Comparison of ENCODE assay signal across 23 mouse cellular contexts in the genomic region with DNA sequence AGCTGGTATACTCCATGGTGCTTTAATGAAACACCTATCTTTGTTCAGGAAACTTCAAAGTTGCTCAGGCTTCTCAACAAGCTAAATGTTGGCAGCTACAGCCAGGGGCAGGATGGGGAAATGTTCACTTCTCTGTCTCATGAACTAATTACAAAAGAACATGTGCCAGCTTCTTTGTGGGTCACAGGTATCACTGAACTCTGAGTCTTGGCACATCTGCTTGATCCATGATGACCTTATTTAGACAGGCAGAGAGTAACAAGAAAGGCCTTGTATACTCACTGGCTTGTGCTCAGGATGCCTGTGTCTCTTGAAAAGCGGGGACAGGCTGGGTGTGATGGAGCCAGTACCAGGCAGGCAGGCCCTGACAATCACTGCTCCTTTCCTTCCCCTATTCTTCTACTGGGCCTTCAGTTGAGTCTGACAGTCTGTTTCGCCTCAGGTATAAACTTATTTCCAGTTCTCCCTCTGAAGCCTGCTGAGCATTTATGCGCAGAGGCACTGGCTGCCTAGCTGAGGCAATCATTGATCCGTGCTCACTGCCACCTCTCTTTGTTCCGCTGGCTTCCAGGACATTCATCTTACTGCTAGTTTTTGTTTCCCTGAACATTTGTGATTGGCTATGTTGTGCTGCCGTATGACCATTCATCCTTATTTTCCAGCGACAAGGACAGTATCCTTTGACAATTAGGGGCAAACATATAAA.
DNase-seq lines count a peak whose midpoint lies in the region; ATAC-seq lines count a peak whose summit lies in the region.
"Had no signal": no experiment of that assay in that cellular context is flagged by ENCODE, and none has a peak within 500 bp of the region (broad histone marks: within the 10 kb centered on the region; RNA-seq: fewer than 3 reads in every experiment).

No protein-coding gene starts in this region.

- H3K9ac ChIP-seq in forebrain, embryonic 14.5 days (ENCODE audit: low read length) = no peak overlapping the region
- H3K9ac ChIP-seq in midbrain, embryonic 11.5 days (ENCODE audit: low read length) = no peak overlapping the region
- H3K9ac ChIP-seq in hindbrain, embryonic 12.5 days = no peak overlapping the region
- H3K9ac ChIP-seq in midbrain, embryonic 15.5 days = no peak overlapping the region
- H3K9ac ChIP-seq: forebrain, embryonic 12.5 days; limb, embryonic 12.5 days; liver, embryonic 13.5 days; stomach, embryonic 15.5 days had no signal

- no peaks in the 10 kb centered on the region for H3K36me3 ChIP-seq in forebrain, embryonic 14.5 days (ENCODE audit: control insufficient read depth, insufficient read depth, low read length)
- H3K36me3 ChIP-seq in forebrain, embryonic 10.5 days (replicated peaks) = no peaks in the 10 kb centered on the region
- no peaks in the 10 kb centered on the region for H3K36me3 ChIP-seq in midbrain, embryonic 10.5 days
- H3K36me3 ChIP-seq in midbrain, embryonic 11.5 days (ENCODE audit: control insufficient read depth, insufficient read depth, low read length) = no peaks in the 10 kb centered on the region
- H3K36me3 ChIP-seq in hindbrain, embryonic 12.5 days = no peaks in the 10 kb centered on the region
- H3K36me3 ChIP-seq in midbrain, embryonic 15.5 days (replicated peaks) = no peaks in the 10 kb centered on the region
- H3K36me3 ChIP-seq: forebrain, embryonic 12.5 days; limb, embryonic 12.5 days; liver, embryonic 13.5 days; stomach, embryonic 15.5 days had no signal

- no peaks in the 10 kb centered on the region for H3K27me3 ChIP-seq in forebrain, embryonic 14.5 days (replicated peaks; ENCODE audit: control insufficient read depth, insufficient read depth, low read length)
- H3K27me3 ChIP-seq in forebrain, embryonic 10.5 days (ENCODE audit: poor library complexity, severe bottlenecking) = no peaks in the 10 kb centered on the region
- no peaks in the 10 kb centered on the region for H3K27me3 ChIP-seq in midbrain, embryonic 10.5 days (ENCODE audit: low read depth, poor library complexity, severe bottlenecking)
- H3K27me3 ChIP-seq in midbrain, embryonic 11.5 days (ENCODE audit: control insufficient read depth, insufficient read depth, low read length) = no peaks in the 10 kb centered on the region
- no peaks in the 10 kb centered on the region for H3K27me3 ChIP-seq in hindbrain, embryonic 12.5 days
- no peaks in the 10 kb centered on the region for H3K27me3 ChIP-seq in midbrain, embryonic 15.5 days (replicated peaks)
- H3K27me3 ChIP-seq: forebrain, embryonic 12.5 days; limb, embryonic 12.5 days; liver, embryonic 13.5 days; stomach, embryonic 15.5 days had no signal

- no peaks in the 10 kb centered on the region for H3K4me1 ChIP-seq in forebrain, embryonic 14.5 days (ENCODE audit: control insufficient read depth, insufficient read depth, low read length)
- H3K4me1 ChIP-seq in forebrain, embryonic 10.5 days = peaks cover 22% of the 10 kb centered on the region
- H3K4me1 ChIP-seq in midbrain, embryonic 10.5 days = 0 out of 2 replicates have a peak, but pooled peaks cover 10% of the 10 kb centered on the region
- no peaks in the 10 kb centered on the region for H3K4me1 ChIP-seq in midbrain, embryonic 11.5 days (ENCODE audit: control insufficient read depth, insufficient read depth, low read length)
- 0 out of 2 replicates have a peak, but pooled peaks cover 7% of the 10 kb centered on the region for H3K4me1 ChIP-seq in hindbrain, embryonic 12.5 days
- peaks cover 10% of the 10 kb centered on the region; the same call in 1 of the 2 replicates for H3K4me1 ChIP-seq in midbrain, embryonic 15.5 days
- H3K4me1 ChIP-seq: forebrain, embryonic 12.5 days; liver, embryonic 13.5 days; stomach, embryonic 15.5 days had no signal

- ATAC-seq in forebrain, embryonic 14.5 days = no peak
- ATAC-seq in midbrain, embryonic 11.5 days (ENCODE audit: low FRiP score) = no peak
- no peak for ATAC-seq in hindbrain, embryonic 12.5 days (ENCODE audit: low FRiP score)
- peak; percentile 71 for ATAC-seq in midbrain, embryonic 15.5 days (replicated peaks)
- ATAC-seq: CD4-positive, CD25-positive, alpha-beta regulatory T cell, adult 4 months had no signal

- WGBS in forebrain, embryonic 14.5 days = 53% methylated on average over 7 of the region's 7 CpGs
- WGBS in forebrain, embryonic 10.5 days = 81% methylated on average over 7 of the region's 7 CpGs
- 80% methylated on average over 7 of the region's 7 CpGs for WGBS in midbrain, embryonic 10.5 days
- WGBS in midbrain, embryonic 11.5 days = 63% methylated on average over 7 of the region's 7 CpGs
- WGBS in hindbrain, embryonic 12.5 days = 54% methylated on average over 7 of the region's 7 CpGs
- 43% methylated on average over 7 of the region's 7 CpGs for WGBS in midbrain, embryonic 15.5 days

- no peaks in the 10 kb centered on the region for H3K9me3 ChIP-seq in forebrain, embryonic 14.5 days (replicated peaks; ENCODE audit: control insufficient read depth, low read length)
- no peaks in the 10 kb centered on the region for H3K9me3 ChIP-seq in forebrain, embryonic 10.5 days
- no peaks in the 10 kb centered on the region for H3K9me3 ChIP-seq in midbrain, embryonic 10.5 days (replicated peaks)
- H3K9me3 ChIP-seq in midbrain, embryonic 11.5 days (ENCODE audit: control insufficient read depth, low read length) = no peaks in the 10 kb centered on the region
- no peaks in the 10 kb centered on the region for H3K9me3 ChIP-seq in hindbrain, embryonic 12.5 days (replicated peaks)
- H3K9me3 ChIP-seq in midbrain, embryonic 15.5 days = no peaks in the 10 kb centered on the region
- H3K9me3 ChIP-seq: forebrain, embryonic 12.5 days; limb, embryonic 12.5 days; liver, embryonic 13.5 days; stomach, embryonic 15.5 days had no signal

- H3K4me2 ChIP-seq in forebrain, embryonic 14.5 days (ENCODE audit: low read length) = no peak overlapping the region
- H3K4me2 ChIP-seq in midbrain, embryonic 11.5 days = no peak overlapping the region
- no peak overlapping the region for H3K4me2 ChIP-seq in hindbrain, embryonic 12.5 days (replicated peaks)
- no peak overlapping the region for H3K4me2 ChIP-seq in midbrain, embryonic 15.5 days
- H3K4me2 ChIP-seq: forebrain, embryonic 12.5 days; heart, embryonic 11.5 days; limb, embryonic 12.5 days; liver, embryonic 13.5 days; stomach, embryonic 15.5 days had no signal

- no peak overlapping the region for H3K27ac ChIP-seq in forebrain, embryonic 14.5 days (ENCODE audit: low read depth, low read length)
- H3K27ac ChIP-seq in forebrain, embryonic 10.5 days = no peak overlapping the region
- peak overlapping the region; percentile 57 for H3K27ac ChIP-seq in midbrain, embryonic 10.5 days (replicated peaks)
- no peak overlapping the region for H3K27ac ChIP-seq in midbrain, embryonic 11.5 days (ENCODE audit: low read depth, low read length)
- H3K27ac ChIP-seq in hindbrain, embryonic 12.5 days = 0 out of 2 replicates have a peak overlapping the region, but pooled peaks have one; percentile 1
- H3K27ac ChIP-seq in midbrain, embryonic 15.5 days = peak overlapping the region; percentile 40
- H3K27ac ChIP-seq: forebrain, embryonic 12.5 days; gastrocnemius, adult 2 months; limb, embryonic 12.5 days; liver, embryonic 13.5 days; stomach, embryonic 15.5 days had no signal

- DNase-seq in forebrain, embryonic 14.5 days (ENCODE audit: low spot score) = peak; percentile 18
- DNase-seq in forebrain, embryonic 10.5 days (ENCODE audit: extremely low spot score, low spot score) = no peak
- no peak for DNase-seq in midbrain, embryonic 10.5 days (ENCODE audit: low spot score)
- no peak for DNase-seq in midbrain, embryonic 11.5 days (ENCODE audit: low spot score, missing footprints)
- DNase-seq in layer of hippocampus, postnatal 36 days = no peak
- DNase-seq in adrenal gland, adult (ENCODE audit: inconsistent age in 2 of 2, low spot score in 1 of 2) = no peak
- DNase-seq: adrenal gland, postnatal 25 days; cerebellum, adult 11 months; cerebellum, postnatal 10 days; gastrocnemius, adult 2 months; kidney, adult 18-20 months; kidney, postnatal 10 days; liver, embryonic 13.5 days; lung, adult 2 months; lung, postnatal 14 days; thymus, postnatal 25 days had no signal

- no peak overlapping the region for H3K4me3 ChIP-seq in forebrain, embryonic 14.5 days (ENCODE audit: low read depth, low read length)
- H3K4me3 ChIP-seq in forebrain, embryonic 10.5 days = no peak overlapping the region
- H3K4me3 ChIP-seq in midbrain, embryonic 10.5 days = no peak overlapping the region
- H3K4me3 ChIP-seq in midbrain, embryonic 11.5 days (ENCODE audit: low read depth, low read length) = no peak overlapping the region
- H3K4me3 ChIP-seq in hindbrain, embryonic 12.5 days = no peak overlapping the region
- H3K4me3 ChIP-seq in midbrain, embryonic 15.5 days = no peak overlapping the region
- H3K4me3 ChIP-seq: forebrain, embryonic 12.5 days; gastrocnemius, adult 2 months; limb, embryonic 12.5 days; liver, embryonic 13.5 days; stomach, embryonic 15.5 days had no signal

Comparison
In these comparisons a context has a peak if more than half of its experiments do, and no peak if none do; other contexts are left out.
1. H3K27ac ChIP-seq: peak in midbrain, embryonic 10.5 days (single experiment), hindbrain, embryonic 12.5 days (single experiment) and midbrain, embryonic 15.5 days (single experiment); none in forebrain, embryonic 14.5 days (single experiment), forebrain, embryonic 10.5 days (single experiment) and midbrain, embryonic 11.5 days (single experiment).